In genomic region chr17:48002486-48002885, GRCm38 (mm10) we compare ENCODE assay signal across 10 mouse cellular contexts. TPM values are rescaled to one million over a fixed set of nuclear protein-coding genes. Genes with fewer than 3 reads are reported as not detected.
DNase-seq lines count a peak whose midpoint lies in the region; ATAC-seq and TF ChIP-seq lines count a peak whose summit lies in the region.
"Had no signal": no experiment of that assay in that cellular context is flagged by ENCODE, and none has a peak within 500 bp of the region (broad histone marks: within the 10 kb centered on the region; RNA-seq: fewer than 3 reads in every experiment).

No protein-coding gene starts in this region.

- WGBS in embryonic facial prominence, embryonic 15.5 days, result 41% methylated on average over 4 of the region's 4 CpGs
- 63% methylated on average over 4 of the region's 4 CpGs for WGBS in midbrain, embryonic 12.5 days

- no peaks in the 10 kb centered on the region for H3K9me3 ChIP-seq in embryonic facial prominence, embryonic 15.5 days (replicated peaks)
- H3K9me3 ChIP-seq in midbrain, embryonic 12.5 days, result no peaks in the 10 kb centered on the region
- H3K9me3 ChIP-seq: megakaryocyte, embryonic 14.5 days had no signal

- peak overlapping the region; percentile 74 for H3K4me3 ChIP-seq in gastrocnemius, adult 2 months
- peak overlapping the region; percentile 40 for H3K4me3 ChIP-seq in embryonic facial prominence, embryonic 15.5 days (replicated peaks)
- peak overlapping the region; percentile 34; the same call in 1 of the 2 replicates for H3K4me3 ChIP-seq in midbrain, embryonic 12.5 days

- H3K9ac ChIP-seq in embryonic facial prominence, embryonic 15.5 days, result no peak overlapping the region
- 0 out of 2 replicates have a peak overlapping the region, but pooled peaks have one; percentile 38 for H3K9ac ChIP-seq in midbrain, embryonic 12.5 days (replicated peaks)

- H3K36me3 ChIP-seq in embryonic facial prominence, embryonic 15.5 days, result no peaks in the 10 kb centered on the region
- no peaks in the 10 kb centered on the region for H3K36me3 ChIP-seq in midbrain, embryonic 12.5 days

- no peaks in the 10 kb centered on the region for H3K27me3 ChIP-seq in embryonic facial prominence, embryonic 15.5 days
- H3K27me3 ChIP-seq in midbrain, embryonic 12.5 days, result peaks cover 27% of the 10 kb centered on the region

- H3K4me1 ChIP-seq in embryonic facial prominence, embryonic 15.5 days, result peaks cover 25% of the 10 kb centered on the region
- peaks cover 22% of the 10 kb centered on the region for H3K4me1 ChIP-seq in midbrain, embryonic 12.5 days

- intact Hi-C loops in gastrocnemius, adult 2 months (cut with DNase I), result loop anchor here (2.0 to 5.0 kb wide), 2 partner anchors 22 to 40 kb away; no protein-coding TSS in a partner anchor

- TF ChIP-seq CTCF in gastrocnemius, adult 2 months (IDR thresholded peaks at IDR 0.05), result no peak

- peak overlapping the region; percentile 94 for H3K27ac ChIP-seq in gastrocnemius, adult 2 months
- peak overlapping the region; percentile 83 for H3K27ac ChIP-seq in embryonic facial prominence, embryonic 15.5 days (replicated peaks)
- H3K27ac ChIP-seq in midbrain, embryonic 12.5 days (replicated peaks), result peak overlapping the region; percentile 70

- peak overlapping the region; percentile 52 for H3K4me2 ChIP-seq in embryonic facial prominence, embryonic 15.5 days (replicated peaks)
- peak overlapping the region; percentile 54 for H3K4me2 ChIP-seq in midbrain, embryonic 12.5 days (replicated peaks)

- no peak for ATAC-seq in embryonic facial prominence, embryonic 15.5 days (ENCODE audit: insufficient number of reproducible peaks, low FRiP score, low TSS enrichment, low read depth)
- ATAC-seq in midbrain, embryonic 12.5 days (ENCODE audit: low FRiP score, low read depth), result no peak
- no peak for ATAC-seq in erythroid progenitor cell, adult 5-6 weeks (replicated peaks; ENCODE audit: low FRiP score, poor library complexity, severe bottlenecking)

- no peak for DNase-seq in gastrocnemius, adult 2 months
- DNase-seq in gastrocnemius, postnatal 4 days (ENCODE audit: low spot score in 2 of 2), result no peak
- DNase-seq in kidney, adult 8-10 months, result peak; percentile 45 to 51
- DNase-seq in urinary bladder, postnatal 10 days (ENCODE audit: low spot score), result no peak
- no peak for DNase-seq in adrenal gland, adult (ENCODE audit: inconsistent age in 2 of 2, low spot score in 1 of 2)

RNA-seq across cellular contexts. Expression of gene 1700122O11Rik, which starts 35.6 kb away (rescaled TPM):
- total RNA-seq in gastrocnemius, adult 2 months (2021), result not detected
- total RNA-seq in gastrocnemius, postnatal 4 days (2021), result not detected
- not detected in 2 replicates for polyA plus RNA-seq in embryonic facial prominence, embryonic 15.5 days (2015; fragmentation: Nextera tagmentation; extraction: Ambion mirVana)
- not detected in 2 replicates for polyA plus RNA-seq in midbrain, embryonic 12.5 days (2016; fragmentation: Nextera tagmentation; extraction: Ambion mirVana)
- total RNA-seq in erythroid progenitor cell, adult 5-6 weeks (2015; ENCODE audit: low replicate concordance), result not detected in 2 replicates
- total RNA-seq in erythroid progenitor cell, adult 5-6 weeks (2017; ENCODE audit: low replicate concordance), result not detected in 2 replicates
- total RNA-seq: adrenal gland, adult 2 months had no signal
- polyA plus RNA-seq: adrenal gland, adult 2 months had no signal

Comparison
In these comparisons a context has a peak if more than half of its experiments do, and no peak if none do; other contexts are left out.
1. DNase-seq: peak in kidney, adult 8-10 months (2 of 2); none in gastrocnemius, adult 2 months (single experiment), gastrocnemius, postnatal 4 days (0 of 2), urinary bladder, postnatal 10 days (single experiment) and adrenal gland, adult (0 of 2).
2. Peak in every context shown above with its lines, with median percentiles within 50 percentile points of each other: H3K27ac ChIP-seq and H3K4me3 ChIP-seq.